Mouse (Mus musculus): ENCODE measurements at regions not wholly inside any gene's neighbourhood (a gene's known extent, or its start where the extent isn't known, plus 50 kb on each side); places are given as distances from the start of the nearest gene placed in this dataset.

DNA sequence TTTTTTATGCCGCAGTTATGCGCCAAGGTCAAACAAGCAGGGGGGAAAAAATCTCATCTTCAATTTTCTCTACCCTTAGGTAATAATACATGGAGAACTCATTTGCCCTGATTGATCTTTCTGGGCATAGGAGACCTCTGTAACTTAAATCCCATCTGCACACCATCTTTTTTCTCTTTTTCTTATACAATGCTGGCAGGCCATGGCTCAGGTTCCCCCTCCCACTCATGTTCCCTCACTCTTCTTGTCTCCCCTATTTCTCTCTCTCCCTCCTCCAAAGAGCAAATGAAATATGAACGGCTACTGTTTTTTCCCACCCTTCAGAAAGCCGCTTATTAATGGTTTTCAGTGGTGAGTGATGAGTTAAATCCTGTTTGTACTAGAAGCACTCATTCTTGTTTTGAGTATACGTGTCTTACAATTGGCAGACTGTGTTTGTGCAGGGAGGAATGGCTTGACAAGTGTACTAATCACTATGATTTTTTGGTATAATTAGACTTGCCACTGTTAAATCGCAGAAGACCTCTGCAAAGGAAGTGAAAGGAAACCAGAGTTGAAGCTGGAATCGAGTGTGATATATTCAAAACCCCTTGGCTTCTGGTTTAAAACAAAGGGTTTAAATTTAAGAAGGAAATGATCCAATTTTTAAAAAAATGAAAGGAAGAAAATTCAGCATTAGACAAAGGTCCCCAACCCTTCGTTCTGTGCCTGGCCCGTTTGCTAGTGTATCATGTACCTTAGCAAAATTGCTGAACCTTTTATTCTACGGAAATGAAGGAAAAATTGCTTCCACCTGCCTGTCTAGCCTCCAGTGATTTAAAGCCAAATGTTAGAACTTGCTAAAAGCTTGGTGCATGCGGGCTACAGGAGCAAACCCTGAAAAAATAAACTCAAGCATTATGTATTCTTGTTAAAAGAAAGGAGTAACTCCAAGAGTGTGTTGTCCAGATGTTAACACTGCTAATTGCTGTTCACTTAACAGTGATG is 336.4 kb downstream of the Phf3 start:
- ATAC-seq (ENCODE audit: low FRiP score, low read depth) = no peak

DNA sequence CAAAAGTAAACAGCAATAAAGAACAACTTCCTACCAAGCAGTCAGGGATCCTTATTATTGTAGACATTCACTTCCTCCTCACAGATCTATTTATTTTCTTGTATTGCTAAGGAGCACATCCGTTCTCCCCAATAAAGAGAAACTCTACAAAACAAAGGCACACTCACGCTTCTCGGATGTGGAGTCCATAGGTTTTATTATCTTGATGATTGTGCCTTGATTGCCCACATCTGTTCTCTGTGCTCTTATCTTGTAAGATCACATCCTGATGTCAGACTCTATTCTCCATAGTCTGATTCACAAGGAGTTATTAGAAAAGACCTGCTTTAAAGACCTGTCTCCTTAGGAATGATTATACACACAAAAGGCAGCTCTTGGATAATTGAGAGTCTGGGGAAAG is 356.4 kb downstream of the Phf3 start:
- no peaks in the 10 kb centered on the region for H3K4me1 ChIP-seq
- no peak for ATAC-seq (ENCODE audit: low FRiP score, low read depth)
- H3K9ac ChIP-seq = no peak overlapping the region
- H3K4me2 ChIP-seq (replicated peaks) = no peak overlapping the region
- H3K9me3 ChIP-seq = no peaks in the 10 kb centered on the region
- 47% methylated on average over 3 of the region's 3 CpGs for WGBS
- no peaks in the 10 kb centered on the region for H3K36me3 ChIP-seq
- H3K27me3 ChIP-seq (replicated peaks) = no peaks in the 10 kb centered on the region
- no peak overlapping the region for H3K4me3 ChIP-seq
- H3K27ac ChIP-seq = no peak overlapping the region

More for the DNA sequence above, 336.4 kb downstream of the Phf3 start:
- Histone ChIP-seq H3K4me2 (replicated peaks) (no peak overlapping the region), H3K4me3 (no peak overlapping the region), H3K36me3 (no peaks in the 10 kb centered on the region), H3K9me3 (no peaks in the 10 kb centered on the region), H3K4me1 (no peaks in the 10 kb centered on the region), H3K27me3 (replicated peaks) (no peaks in the 10 kb centered on the region), H3K9ac (no peak overlapping the region), H3K27ac (no peak overlapping the region)
- WGBS = 75% methylated on average over 11 of the region's 11 CpGs

DNA sequence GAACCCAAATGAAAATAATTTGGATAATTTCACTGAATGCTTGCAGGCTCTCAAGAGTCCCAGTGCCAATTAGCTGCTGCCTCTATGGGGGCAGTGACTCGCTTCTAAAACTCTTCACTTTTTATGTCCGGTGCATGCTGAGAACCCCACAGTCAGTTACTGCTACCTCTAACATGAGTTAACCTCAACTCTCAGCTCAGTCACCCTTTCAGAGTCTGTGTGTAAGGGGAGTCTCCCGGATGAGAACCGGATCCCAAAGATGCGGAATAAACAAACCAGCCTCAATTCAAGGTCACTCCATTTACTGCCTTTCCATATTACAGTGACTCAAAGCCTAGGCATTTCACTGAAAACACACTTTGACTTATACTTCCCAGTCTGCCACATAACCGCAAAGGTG is 357.9 kb downstream of the Phf3 start:
- H3K4me2 ChIP-seq (replicated peaks) = no peak overlapping the region
- H3K27me3 ChIP-seq (replicated peaks) = no peaks in the 10 kb centered on the region
- H3K4me3 ChIP-seq = no peak overlapping the region
- no peak overlapping the region for H3K27ac ChIP-seq
- no peaks in the 10 kb centered on the region for H3K4me1 ChIP-seq
- 91% methylated on average over 6 of the region's 6 CpGs for WGBS
- ATAC-seq (ENCODE audit: low FRiP score, low read depth) = no peak
- no peak overlapping the region for H3K9ac ChIP-seq
- H3K36me3 ChIP-seq = no peaks in the 10 kb centered on the region
- H3K9me3 ChIP-seq = no peaks in the 10 kb centered on the region

DNA sequence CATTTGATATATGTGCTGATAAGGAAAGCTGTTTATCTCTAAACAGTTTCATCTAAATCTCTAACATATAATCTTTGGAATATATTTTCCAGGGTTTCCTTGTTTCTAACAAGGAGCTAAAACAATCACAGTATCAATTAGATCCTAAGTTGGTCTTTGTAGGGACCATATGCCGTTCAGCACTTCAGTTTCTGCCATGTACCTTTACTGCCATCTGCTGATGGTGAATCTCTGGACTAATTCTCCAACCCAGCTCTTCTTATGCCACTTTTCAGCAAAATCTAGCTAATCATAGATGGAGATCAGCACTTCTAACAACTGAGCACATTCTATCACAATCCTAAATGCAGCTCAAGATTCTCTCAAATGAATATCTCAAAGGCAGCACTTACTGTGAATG is 370.5 kb downstream of the Phf3 start:
- Histone ChIP-seq H3K36me3 (no peaks in the 10 kb centered on the region), H3K9ac (no peak overlapping the region), H3K27ac (no peak overlapping the region), H3K4me2 (replicated peaks) (no peak overlapping the region), H3K4me1 (no peaks in the 10 kb centered on the region), H3K4me3 (no peak overlapping the region), H3K9me3 (no peaks in the 10 kb centered on the region), H3K27me3 (replicated peaks) (no peaks in the 10 kb centered on the region)
- no peak for ATAC-seq (ENCODE audit: low FRiP score, low read depth)
- 27% methylated on average over 1 of the region's 1 CpGs for WGBS

DNA sequence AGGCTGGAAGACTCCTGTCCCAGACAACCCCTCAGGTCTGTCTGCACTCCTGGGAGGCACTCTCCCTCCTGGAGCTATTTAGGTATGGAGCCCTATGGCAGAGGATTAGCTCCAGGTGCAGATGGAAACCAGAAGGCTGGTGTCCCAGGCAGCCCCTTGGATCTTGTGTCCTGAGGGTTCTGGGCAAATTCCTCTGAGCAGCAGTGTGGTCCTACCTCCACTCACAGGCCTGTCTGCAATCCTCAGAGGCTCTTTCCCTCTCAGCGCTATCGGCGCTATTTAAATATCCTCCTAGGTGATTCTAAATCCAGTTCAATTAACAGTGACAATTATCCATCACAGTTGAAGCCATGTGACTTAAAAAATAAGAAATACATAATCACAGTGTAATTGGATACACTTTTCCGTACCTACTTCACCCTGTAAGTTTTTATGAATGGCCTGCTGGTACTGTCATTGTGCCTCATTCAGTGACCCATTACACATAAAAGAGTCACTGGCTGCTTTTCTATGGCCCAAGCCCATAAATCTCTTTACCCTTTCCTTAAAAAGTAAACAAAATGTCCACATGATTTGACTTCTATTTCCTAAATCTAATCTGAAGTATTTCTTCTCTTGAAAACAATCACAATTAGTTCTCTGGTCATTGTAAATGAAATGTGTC is 413.3 kb downstream of the Phf3 start:
- Histone ChIP-seq H3K4me3 (no peak overlapping the region), H3K27ac (no peak overlapping the region), H3K4me1 (no peaks in the 10 kb centered on the region), H3K9me3 (no peaks in the 10 kb centered on the region), H3K27me3 (replicated peaks) (no peaks in the 10 kb centered on the region), H3K36me3 (no peaks in the 10 kb centered on the region), H3K4me2 (replicated peaks) (no peak overlapping the region), H3K9ac (no peak overlapping the region)
- WGBS = 77% methylated on average over 4 of the region's 4 CpGs
- no peak for ATAC-seq (ENCODE audit: low FRiP score, low read depth)

DNA sequence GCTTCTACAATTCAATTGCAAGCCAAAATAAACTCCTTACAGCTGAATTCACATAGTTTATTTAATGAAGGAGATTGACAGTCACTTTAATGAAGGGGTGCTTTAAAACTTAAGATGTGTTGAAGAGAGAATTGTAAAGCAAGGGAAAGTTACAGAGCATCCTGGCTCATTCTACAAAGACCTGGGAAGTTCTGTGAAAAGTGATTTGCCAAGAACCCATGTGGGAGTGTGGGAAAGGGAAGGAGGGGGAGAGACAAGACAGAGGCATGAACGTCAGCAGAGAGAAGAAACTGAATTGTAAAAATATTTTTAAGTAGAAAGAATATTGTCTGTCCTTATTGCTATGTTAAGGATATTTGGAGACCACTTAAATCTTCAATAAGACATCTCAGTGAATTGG is 435.8 kb downstream of the Phf3 start:
- Histone ChIP-seq H3K27me3 (replicated peaks) (no peaks in the 10 kb centered on the region), H3K36me3 (no peaks in the 10 kb centered on the region), H3K4me3 (no peak overlapping the region), H3K27ac (no peak overlapping the region), H3K4me1 (no peaks in the 10 kb centered on the region), H3K9ac (no peak overlapping the region), H3K9me3 (no peaks in the 10 kb centered on the region), H3K4me2 (replicated peaks) (no peak overlapping the region)
- 58% methylated on average over 1 of the region's 1 CpGs for WGBS
- no peak for ATAC-seq (ENCODE audit: low FRiP score, low read depth)

DNA sequence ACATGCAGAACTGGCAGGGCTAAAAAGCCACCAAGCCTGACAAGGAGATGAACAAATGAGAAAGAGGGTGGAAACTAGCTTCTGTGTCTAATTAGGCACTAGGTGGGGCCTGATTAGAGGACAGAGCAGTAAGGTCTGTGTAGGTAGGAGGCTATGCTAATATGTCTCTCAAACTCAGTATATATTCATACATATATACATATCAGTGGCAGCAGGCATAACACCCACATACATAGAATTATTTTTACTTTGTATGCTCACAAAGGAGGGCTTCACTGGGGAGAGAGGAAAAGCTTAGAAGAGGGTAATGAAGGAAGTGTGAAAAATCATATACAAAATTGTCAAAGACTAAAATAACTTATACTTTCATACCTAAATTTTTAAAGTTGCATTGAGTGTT is 457.1 kb downstream of the Phf3 start:
- H3K9me3 ChIP-seq = no peaks in the 10 kb centered on the region
- H3K4me2 ChIP-seq (replicated peaks) = no peak overlapping the region
- no peak overlapping the region for H3K4me3 ChIP-seq

DNA sequence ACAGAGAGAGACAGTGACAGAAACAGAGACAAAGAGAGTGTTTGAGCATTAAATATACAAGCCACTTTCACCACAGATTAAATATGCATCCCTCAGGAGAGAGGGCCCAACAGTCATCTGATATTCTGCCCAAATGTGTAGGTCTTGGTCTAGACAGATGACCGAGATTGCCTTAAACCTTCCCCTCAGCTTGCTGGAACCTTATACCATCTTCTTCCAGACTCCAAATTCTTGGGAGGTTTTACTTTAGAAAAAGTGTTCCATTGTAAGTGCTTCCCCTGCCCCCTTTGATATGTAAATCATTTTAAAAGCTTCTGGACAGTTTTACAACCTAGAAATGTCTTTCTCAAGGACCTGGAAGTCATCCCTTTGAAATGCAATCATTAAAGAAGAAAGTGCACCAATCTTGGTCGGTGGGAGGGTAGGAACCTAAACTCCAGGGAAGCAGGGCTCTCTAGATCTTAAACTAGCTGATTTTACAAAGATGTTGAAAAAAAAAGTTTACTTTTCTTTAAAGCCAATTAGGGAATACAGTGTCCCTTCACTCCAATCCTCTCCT is 458.8 kb downstream of the Phf3 start:
- no peak overlapping the region for H3K4me3 ChIP-seq
- 8% methylated on average over 2 of the region's 2 CpGs for WGBS
- no peak for ATAC-seq (ENCODE audit: low FRiP score, low read depth)

More for the DNA sequence above, 457.1 kb downstream of the Phf3 start:
- no peaks in the 10 kb centered on the region for H3K4me1 ChIP-seq
- no peak overlapping the region for H3K9ac ChIP-seq
- H3K36me3 ChIP-seq = no peaks in the 10 kb centered on the region
- H3K27ac ChIP-seq = no peak overlapping the region
- no peaks in the 10 kb centered on the region for H3K27me3 ChIP-seq (replicated peaks)
- ATAC-seq (ENCODE audit: low FRiP score, low read depth) = no peak

More for the DNA sequence above, 458.8 kb downstream of the Phf3 start:
- Histone ChIP-seq H3K27ac (no peak overlapping the region), H3K27me3 (replicated peaks) (no peaks in the 10 kb centered on the region), H3K36me3 (no peaks in the 10 kb centered on the region), H3K4me2 (replicated peaks) (no peak overlapping the region), H3K9ac (no peak overlapping the region), H3K9me3 (no peaks in the 10 kb centered on the region), H3K4me1 (no peaks in the 10 kb centered on the region)

Data from neural tube, embryonic 12.5 days (tissue).